Mouse (Mus musculus): ENCODE results near the gene Meox2. TPM values are rescaled to one million over a fixed set of nuclear protein-coding genes. Genes with fewer than 3 reads are reported as not detected.

Gene Meox2
- polyA plus RNA-seq, 1 experiment from 2014 or later: 9.5 TPM

DNA sequence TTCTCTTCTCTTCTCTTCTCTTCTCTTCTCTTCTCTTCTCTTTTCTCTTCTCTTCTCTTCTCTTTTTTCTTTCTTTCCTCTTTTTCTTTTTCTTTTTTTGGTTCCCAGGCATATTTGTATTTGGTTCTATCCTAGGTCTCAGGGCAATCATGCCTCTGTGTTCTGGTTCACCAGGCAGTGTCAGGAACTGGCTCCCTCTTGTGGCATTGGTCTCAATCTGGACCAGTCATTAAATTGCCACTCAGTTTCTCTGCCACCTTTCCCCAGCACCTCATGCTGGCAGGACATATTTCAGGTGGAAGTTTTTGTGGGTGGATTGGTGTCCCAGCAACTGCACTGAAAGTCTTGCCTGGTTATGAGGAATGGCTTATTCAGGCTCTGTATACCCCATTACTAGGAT lies 75.3 kb downstream of the Meox2 start:
- Histone ChIP-seq H3K4me2 (ENCODE audit: low read depth, low read length) (no peak overlapping the region), H3K4me3 (ENCODE audit: low read depth, low read length) (no peak overlapping the region), H3K27me3 (ENCODE audit: control insufficient read depth, insufficient read depth, low read length) (no peaks in the 10 kb centered on the region), H3K36me3 (replicated peaks; ENCODE audit: control insufficient read depth, insufficient read depth, low read depth, low read length) (no peaks in the 10 kb centered on the region), H3K4me1 (ENCODE audit: control insufficient read depth, insufficient read depth, low read length) (no peaks in the 10 kb centered on the region), H3K27ac (replicated peaks; ENCODE audit: low read depth, low read length) (no peak overlapping the region), H3K9me3 (replicated peaks; ENCODE audit: control insufficient read depth, low read length) (no peaks in the 10 kb centered on the region), H3K9ac (replicated peaks; ENCODE audit: low read length) (no peak overlapping the region)
- DNase-seq (ENCODE audit: low spot score) (peak; percentile 43), ATAC-seq (replicated peaks; ENCODE audit: insufficient number of reproducible peaks, low FRiP score, low TSS enrichment, low read depth) (no peak)

- H3K27me3 ChIP-seq (ENCODE audit: control insufficient read depth, insufficient read depth, low read length): no peaks in the 10 kb centered on the region
- H3K9ac ChIP-seq (replicated peaks; ENCODE audit: low read length): no peak overlapping the region
- no peaks in the 10 kb centered on the region for H3K9me3 ChIP-seq (replicated peaks; ENCODE audit: control insufficient read depth, low read length)
- no peak overlapping the region for H3K4me2 ChIP-seq (ENCODE audit: low read depth, low read length)
- WGBS: 50% methylated on average over 5 of the region's 5 CpGs
- ATAC-seq (replicated peaks; ENCODE audit: insufficient number of reproducible peaks, low FRiP score, low TSS enrichment, low read depth): 0 out of 2 replicates have a peak, but pooled peaks have one; percentile 52
- H3K36me3 ChIP-seq (replicated peaks; ENCODE audit: control insufficient read depth, insufficient read depth, low read depth, low read length): no peaks in the 10 kb centered on the region
- no peak overlapping the region for H3K4me3 ChIP-seq (ENCODE audit: low read depth, low read length)
- peak; percentile 34 for DNase-seq (ENCODE audit: low spot score)
- H3K27ac ChIP-seq (replicated peaks; ENCODE audit: low read depth, low read length): no peak overlapping the region
- H3K4me1 ChIP-seq (ENCODE audit: control insufficient read depth, insufficient read depth, low read length): no peaks in the 10 kb centered on the region
These were observed 80.7 kb downstream of the Meox2 start for GRCm38 (mm10) chr12:37188940-37189488.

Other genes with a start within 250 kb of the Meox2 start
- gene Agmo, start 133.1 kb downstream of the Meox2 start, polyA plus RNA-seq (2014; fragmentation: Nextera tagmentation; extraction: Ambion mirVana): 0.25 and 0.67 TPM in 2 replicates